Mouse (Mus musculus): Measurements from ENCODE around the gene Car6. TPM values are rescaled to one million over a fixed set of nuclear protein-coding genes. Genes with fewer than 3 reads are reported as not detected.

Car6 gene
- polyA plus RNA-seq, 1 experiment: 52.7 TPM

GRCm38 (mm10) chr4:150173281-150173680 lies 27.9 kb downstream of the Car6 start:
- H3K4me3 ChIP-seq: no peak overlapping the region
- H3K4me2 ChIP-seq (ENCODE audit: low read depth): no peak overlapping the region
- no peaks in the 10 kb centered on the region for H3K79me2 ChIP-seq (ENCODE audit: control insufficient read depth, insufficient read depth)

GRCm38 (mm10) chr4:150172107-150172506 lies 29.0 kb downstream of the Car6 start:
- H3K27me3 ChIP-seq (ENCODE audit: control insufficient read depth, insufficient read depth, insufficient read length): peaks cover 12% of the 10 kb centered on the region
- no peak for TF ChIP-seq POLR2AphosphoS2 (IDR thresholded peaks at IDR 0.05; ENCODE audit: insufficient read length, low read depth)
- no peak overlapping the region for H3K4me2 ChIP-seq (ENCODE audit: low read depth)
- no peaks in the 10 kb centered on the region for H3K79me2 ChIP-seq (ENCODE audit: control insufficient read depth, insufficient read depth)
- H3K36me3 ChIP-seq (ENCODE audit: control insufficient read depth, insufficient read depth): no peaks in the 10 kb centered on the region
- H3ac ChIP-seq (ENCODE audit: control insufficient read depth, insufficient read length): no peak overlapping the region
- no peak overlapping the region for H3K4me3 ChIP-seq

More at GRCm38 (mm10) chr4:150173281-150173680, 27.9 kb downstream of the Car6 start:
- peaks cover under 1% of the 10 kb centered on the region for H3K27me3 ChIP-seq (ENCODE audit: control insufficient read depth, insufficient read depth, insufficient read length)
- H3ac ChIP-seq (ENCODE audit: control insufficient read depth, insufficient read length): no peak overlapping the region
- TF ChIP-seq POLR2AphosphoS2 (IDR thresholded peaks at IDR 0.05; ENCODE audit: insufficient read length, low read depth): no peak
- TF ChIP-seq MYOG (IDR thresholded peaks at IDR 0.05; ENCODE audit: control insufficient read depth in 1 of 3, insufficient read depth in 1 of 3, insufficient read length in 2 of 3, low read depth in 2 of 3): no peak
- TF ChIP-seq E2F4 (IDR thresholded peaks at IDR 0.05; ENCODE audit: insufficient read depth): no peak
- TF ChIP-seq CEBPB (IDR thresholded peaks at IDR 0.05; ENCODE audit: insufficient read depth, poor library complexity, severe bottlenecking): no peak
- TF ChIP-seq MYOD1 (IDR thresholded peaks at IDR 0.05; ENCODE audit: control insufficient read depth in 1 of 3, insufficient read length in 2 of 3, low read depth in 2 of 3): no peak
- no peak for TF ChIP-seq SRF (IDR thresholded peaks at IDR 0.05; ENCODE audit: control insufficient read depth, insufficient read length, low read depth)
- TF ChIP-seq MAX (IDR thresholded peaks at IDR 0.05; ENCODE audit: low read depth): no peak
- TF ChIP-seq TCF3 (IDR thresholded peaks at IDR 0.05; ENCODE audit: insufficient read length, low read depth): no peak
- no peak for TF ChIP-seq USF1 (IDR thresholded peaks at IDR 0.05; ENCODE audit: low read depth)
- no peak for TF ChIP-seq REST (IDR thresholded peaks at IDR 0.05; ENCODE audit: insufficient read depth, insufficient read length)
- no peak for TF ChIP-seq POLR2A (IDR thresholded peaks at IDR 0.05; ENCODE audit: insufficient read length, low read depth)
- no peak for TF ChIP-seq TCF12 (IDR thresholded peaks at IDR 0.05; ENCODE audit: insufficient read depth, poor library complexity, severe bottlenecking)
- H3K36me3 ChIP-seq (ENCODE audit: control insufficient read depth, insufficient read depth): no peaks in the 10 kb centered on the region

GRCm38 (mm10) chr4:150168406-150168805 lies 32.7 kb downstream of the Car6 start:
- Histone ChIP-seq H3K4me2 (ENCODE audit: low read depth) (no peak overlapping the region), H3ac (ENCODE audit: control insufficient read depth, insufficient read length) (no peak overlapping the region), H3K27me3 (ENCODE audit: control insufficient read depth, insufficient read depth, insufficient read length) (peaks cover 36% of the 10 kb centered on the region), H3K4me3 (no peak overlapping the region), H3K36me3 (ENCODE audit: control insufficient read depth, insufficient read depth) (no peaks in the 10 kb centered on the region), H3K79me2 (ENCODE audit: control insufficient read depth, insufficient read depth) (no peaks in the 10 kb centered on the region)
- TF ChIP-seq MAX (IDR thresholded peaks at IDR 0.05; ENCODE audit: low read depth) (no peak), CEBPB (IDR thresholded peaks at IDR 0.05; ENCODE audit: insufficient read depth, poor library complexity, severe bottlenecking) (no peak), TCF12 (IDR thresholded peaks at IDR 0.05; ENCODE audit: insufficient read depth, poor library complexity, severe bottlenecking) (no peak), USF1 (IDR thresholded peaks at IDR 0.05; ENCODE audit: low read depth) (no peak), MYOD1 (IDR thresholded peaks at IDR 0.05; ENCODE audit: control insufficient read depth in 1 of 3, insufficient read length in 2 of 3, low read depth in 2 of 3) (no peak), REST (IDR thresholded peaks at IDR 0.05; ENCODE audit: insufficient read depth, insufficient read length) (no peak), POLR2A (IDR thresholded peaks at IDR 0.05; ENCODE audit: insufficient read length, low read depth) (no peak), E2F4 (IDR thresholded peaks at IDR 0.05; ENCODE audit: insufficient read depth) (no peak), MYOG (IDR thresholded peaks at IDR 0.05; ENCODE audit: control insufficient read depth in 1 of 3, insufficient read depth in 1 of 3, insufficient read length in 2 of 3, low read depth in 2 of 3) (no peak), POLR2AphosphoS2 (IDR thresholded peaks at IDR 0.05; ENCODE audit: insufficient read length, low read depth) (no peak), SRF (IDR thresholded peaks at IDR 0.05; ENCODE audit: control insufficient read depth, insufficient read length, low read depth) (no peak), TCF3 (IDR thresholded peaks at IDR 0.05; ENCODE audit: insufficient read length, low read depth) (no peak)

- no peak overlapping the region for H3K4me3 ChIP-seq
- peaks cover 36% of the 10 kb centered on the region for H3K27me3 ChIP-seq (ENCODE audit: control insufficient read depth, insufficient read depth, insufficient read length)
- H3K36me3 ChIP-seq (ENCODE audit: control insufficient read depth, insufficient read depth): no peaks in the 10 kb centered on the region
- no peaks in the 10 kb centered on the region for H3K79me2 ChIP-seq (ENCODE audit: control insufficient read depth, insufficient read depth)
- no peak overlapping the region for H3K4me2 ChIP-seq (ENCODE audit: low read depth)
- TF ChIP-seq REST (IDR thresholded peaks at IDR 0.05; ENCODE audit: insufficient read depth, insufficient read length): no peak
- no peak for TF ChIP-seq MYOD1 (IDR thresholded peaks at IDR 0.05; ENCODE audit: control insufficient read depth in 1 of 3, insufficient read length in 2 of 3, low read depth in 2 of 3)
- TF ChIP-seq POLR2A (IDR thresholded peaks at IDR 0.05; ENCODE audit: insufficient read length, low read depth): no peak
- no peak for TF ChIP-seq MAX (IDR thresholded peaks at IDR 0.05; ENCODE audit: low read depth)
- TF ChIP-seq POLR2AphosphoS2 (IDR thresholded peaks at IDR 0.05; ENCODE audit: insufficient read length, low read depth): no peak
- no peak for TF ChIP-seq USF1 (IDR thresholded peaks at IDR 0.05; ENCODE audit: low read depth)
- TF ChIP-seq E2F4 (IDR thresholded peaks at IDR 0.05; ENCODE audit: insufficient read depth): no peak
- no peak for TF ChIP-seq MYOG (IDR thresholded peaks at IDR 0.05; ENCODE audit: control insufficient read depth in 1 of 3, insufficient read depth in 1 of 3, insufficient read length in 2 of 3, low read depth in 2 of 3)
- no peak overlapping the region for H3ac ChIP-seq (ENCODE audit: control insufficient read depth, insufficient read length)
These were observed 36.3 kb downstream of the Car6 start for GRCm38 (mm10) chr4:150164875-150165274.

GRCm38 (mm10) chr4:150162561-150163169 lies 38.5 kb downstream of the Car6 start:
- no peaks in the 10 kb centered on the region for H3K79me2 ChIP-seq (ENCODE audit: control insufficient read depth, insufficient read depth)
- H3K36me3 ChIP-seq (ENCODE audit: control insufficient read depth, insufficient read depth): no peaks in the 10 kb centered on the region
- no peak overlapping the region for H3ac ChIP-seq (ENCODE audit: control insufficient read depth, insufficient read length)
- H3K4me3 ChIP-seq: no peak overlapping the region
- H3K4me2 ChIP-seq (ENCODE audit: low read depth): no peak overlapping the region
- peaks cover 40% of the 10 kb centered on the region for H3K27me3 ChIP-seq (ENCODE audit: control insufficient read depth, insufficient read depth, insufficient read length)
- TF ChIP-seq MYOG (IDR thresholded peaks at IDR 0.05; ENCODE audit: control insufficient read depth in 1 of 3, insufficient read depth in 1 of 3, insufficient read length in 2 of 3, low read depth in 2 of 3): no peak
- TF ChIP-seq MAX (IDR thresholded peaks at IDR 0.05; ENCODE audit: low read depth): no peak
- no peak for TF ChIP-seq TCF12 (IDR thresholded peaks at IDR 0.05; ENCODE audit: insufficient read depth, poor library complexity, severe bottlenecking)
- TF ChIP-seq REST (IDR thresholded peaks at IDR 0.05; ENCODE audit: insufficient read depth, insufficient read length): no peak
- no peak for TF ChIP-seq TCF3 (IDR thresholded peaks at IDR 0.05; ENCODE audit: insufficient read length, low read depth)
- no peak for TF ChIP-seq CEBPB (IDR thresholded peaks at IDR 0.05; ENCODE audit: insufficient read depth, poor library complexity, severe bottlenecking)
- TF ChIP-seq USF1 (IDR thresholded peaks at IDR 0.05; ENCODE audit: low read depth): no peak
- no peak for TF ChIP-seq E2F4 (IDR thresholded peaks at IDR 0.05; ENCODE audit: insufficient read depth)
- TF ChIP-seq POLR2AphosphoS2 (IDR thresholded peaks at IDR 0.05; ENCODE audit: insufficient read length, low read depth): no peak
- no peak for TF ChIP-seq POLR2A (IDR thresholded peaks at IDR 0.05; ENCODE audit: insufficient read length, low read depth)
- TF ChIP-seq SRF (IDR thresholded peaks at IDR 0.05; ENCODE audit: control insufficient read depth, insufficient read length, low read depth): no peak
- no peak for TF ChIP-seq MYOD1 (IDR thresholded peaks at IDR 0.05; ENCODE audit: control insufficient read depth in 1 of 3, insufficient read length in 2 of 3, low read depth in 2 of 3)
